Mouse (Mus musculus): ENCODE results near the gene Gins2.

- TF ChIP-seq CTCF (IDR thresholded peaks at IDR 0.05; ENCODE audit: control insufficient read depth, insufficient read depth, insufficient replicate concordance, low read depth, low read length): no peak
- TF ChIP-seq POLR2A (IDR thresholded peaks at IDR 0.05; ENCODE audit: control insufficient read depth, low read depth, low read length): no peak
Observed at GRCm38 (mm10) chr8:120607460-120607859, 18.4 kb upstream of the Gins2 start.

Data from testis, adult 2 months (tissue).